Mouse (Mus musculus): ENCODE data around the gene Ramac.

The Ramac gene

DNA sequence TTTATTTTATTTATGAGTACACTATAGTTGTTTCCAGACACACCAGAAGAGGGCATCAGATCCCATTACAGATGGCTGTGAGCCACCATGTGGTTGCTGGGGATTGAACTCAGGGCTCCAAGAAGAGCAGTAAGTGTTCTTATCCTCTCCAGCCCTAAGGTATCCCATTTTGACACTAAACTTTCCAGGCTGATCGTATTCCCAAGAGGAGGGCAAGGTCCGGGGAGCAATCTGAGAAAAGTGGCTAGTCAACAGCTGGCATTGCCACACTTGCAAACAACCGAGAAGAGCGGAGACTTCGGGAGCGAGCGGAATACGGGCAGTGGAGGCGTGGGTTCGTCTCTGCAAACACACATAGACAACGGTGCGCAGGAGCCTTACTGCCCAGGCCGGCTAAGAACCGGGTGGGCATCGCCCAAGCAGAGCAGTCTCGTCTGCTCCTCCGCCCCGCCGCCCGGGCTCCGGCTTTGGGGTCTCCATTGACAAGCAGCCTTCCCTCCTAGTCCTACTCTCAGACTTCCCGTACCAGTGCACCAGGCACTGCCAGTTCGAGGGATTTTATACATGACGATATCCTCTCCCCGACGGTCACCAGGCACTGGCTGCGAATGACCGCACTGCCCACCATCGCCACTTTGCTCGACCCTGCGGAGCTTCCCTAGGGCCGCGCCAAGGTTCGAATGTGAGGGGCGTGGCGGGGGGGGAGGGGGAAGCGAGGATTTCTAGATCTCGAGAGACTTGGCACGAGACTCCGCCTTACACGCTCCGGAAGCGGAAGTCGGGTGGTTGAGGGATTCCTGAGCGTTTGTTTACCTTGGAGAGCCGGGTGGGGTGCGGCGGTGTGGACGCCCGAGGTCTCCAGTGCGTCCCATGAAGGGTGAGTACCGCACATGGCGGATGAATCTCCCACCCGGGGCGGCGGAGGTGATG, at the start of gene Ramac:
Ramac (plus strand) TSS at position 746 of the 930 bp plus-strand sequence.
- peak; percentile 96 to 97 for DNase-seq

DNA sequence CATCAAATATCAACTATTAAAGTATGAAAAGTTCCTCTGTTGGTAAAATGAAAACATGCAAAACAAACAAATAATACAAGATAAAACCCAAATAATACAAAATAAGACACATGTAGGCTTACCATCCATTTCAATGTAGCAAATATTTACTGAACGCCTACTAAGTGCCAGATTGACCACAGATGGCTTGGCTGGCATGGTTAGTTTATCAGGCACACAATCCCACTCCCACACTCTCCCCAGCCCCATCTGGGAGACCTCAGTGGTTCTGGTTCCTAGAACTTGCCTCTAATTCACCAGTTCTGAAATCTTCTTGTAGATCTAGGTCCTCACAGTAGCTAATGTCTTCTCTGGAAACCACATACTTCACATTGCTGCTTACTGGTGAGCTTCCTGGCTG, 44.1 kb upstream of the Ramac start:
- no peak for DNase-seq

DNA sequence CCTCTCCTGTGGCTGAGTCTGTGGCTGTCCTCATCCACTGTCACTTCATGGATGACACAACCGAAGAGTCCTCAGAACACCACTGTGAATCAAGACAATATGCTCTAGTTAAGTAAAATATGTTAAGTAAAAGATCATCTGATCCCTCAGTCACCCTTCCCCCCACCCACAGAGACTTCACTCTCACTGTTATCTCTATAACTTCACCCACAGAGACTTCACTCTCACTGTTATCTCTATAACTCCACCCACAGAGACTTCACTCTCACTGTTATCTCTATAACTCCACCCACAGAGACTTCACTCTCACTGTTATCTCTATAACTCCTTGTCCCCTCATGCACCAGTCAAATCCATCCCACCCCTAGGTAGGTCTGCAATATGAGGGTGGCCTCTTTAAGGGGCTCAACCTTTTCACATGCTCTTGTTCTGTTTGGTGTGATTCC, 43.5 kb upstream of the Ramac start:
- DNase-seq = no peak

DNA sequence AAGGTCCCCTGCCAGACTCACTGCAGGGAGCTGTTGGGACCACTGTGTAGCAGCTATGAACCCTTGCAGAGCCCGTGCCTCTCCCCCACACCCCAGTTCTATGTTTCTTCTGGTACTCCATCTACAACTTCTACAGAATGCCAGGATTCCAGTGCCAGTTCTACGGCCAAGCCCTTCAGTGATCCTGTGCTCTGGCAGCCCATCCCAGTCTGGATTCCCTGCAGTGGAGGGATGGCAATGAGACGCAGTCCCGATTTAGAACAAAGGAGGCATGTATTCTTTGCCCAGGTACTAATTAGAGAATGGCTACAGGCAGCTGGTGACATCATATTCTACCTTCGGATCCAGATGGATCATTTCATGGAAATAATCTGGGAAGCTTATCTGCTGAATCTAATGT, 41.5 kb upstream of the Ramac start:
- peak; percentile 67 to 69 for DNase-seq

DNA sequence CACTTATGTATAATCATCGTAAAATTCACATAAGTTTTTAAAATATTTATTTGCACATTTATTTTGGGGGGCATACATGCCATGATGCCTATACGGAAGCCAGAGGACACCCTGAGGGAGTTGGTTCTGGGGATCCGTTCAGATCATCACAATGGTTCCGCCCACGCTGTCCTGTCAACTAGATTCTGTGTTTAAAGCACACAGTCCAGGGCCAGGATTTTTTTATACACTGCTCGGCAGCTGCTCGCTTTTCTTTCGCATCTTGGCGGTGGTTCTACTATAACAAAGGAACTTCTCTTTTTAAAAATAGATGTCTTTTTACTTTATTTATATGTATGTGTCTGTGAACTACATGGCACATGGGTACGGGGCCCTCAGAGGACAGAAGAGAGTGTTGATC, 38.9 kb upstream of the Ramac start:
- DNase-seq = no peak

DNA sequence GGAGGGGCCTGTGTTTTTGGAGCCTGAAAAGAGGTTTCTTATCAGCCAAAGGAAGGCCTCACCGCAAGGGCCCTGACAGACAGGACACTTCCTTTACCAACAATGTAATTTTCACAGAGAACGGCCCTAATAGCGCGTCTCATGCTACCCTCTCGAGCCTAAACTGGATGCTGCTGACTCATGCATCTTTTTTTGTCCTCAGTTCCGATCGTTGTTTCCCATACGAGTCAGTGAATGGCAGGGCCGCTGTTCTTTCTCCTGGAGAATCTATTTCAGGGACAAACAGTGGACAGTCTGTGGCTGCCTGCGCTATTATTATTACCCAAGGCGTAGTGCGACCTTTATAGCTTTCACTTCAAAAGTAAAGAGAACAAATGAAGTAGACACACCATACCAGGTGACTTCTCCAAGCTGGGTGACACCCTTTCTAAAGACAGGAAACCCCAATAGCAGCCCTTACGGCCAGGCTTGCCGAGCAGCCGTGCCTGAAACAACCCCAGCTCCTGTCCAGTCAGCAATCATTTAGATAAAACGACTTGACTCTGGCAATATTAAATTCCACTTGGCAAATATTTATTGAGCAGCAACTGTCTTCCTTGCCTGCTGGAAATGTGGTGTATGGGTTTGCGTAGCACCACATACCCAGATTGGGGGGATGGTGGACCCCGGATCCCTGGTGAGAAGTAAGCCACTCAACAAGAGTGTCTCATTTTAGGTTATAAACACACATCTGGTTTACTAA, 36.6 kb upstream of the Ramac start:
- DNase-seq = no peak

DNA sequence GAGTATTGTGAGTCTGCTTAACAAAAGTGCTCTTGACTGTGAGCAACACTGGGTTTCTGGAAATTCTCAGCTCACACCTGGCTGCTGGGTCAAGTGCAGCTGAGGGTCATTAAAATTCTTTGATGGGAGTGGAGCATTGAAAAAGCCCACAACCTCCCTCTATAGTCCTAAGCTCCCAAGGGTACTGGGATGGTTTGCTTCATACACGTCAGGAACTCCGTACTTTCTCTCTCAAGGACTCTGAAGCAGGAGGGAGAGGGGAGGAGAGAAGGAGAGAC, 36.1 kb upstream of the Ramac start:
- DNase-seq = no peak

DNA sequence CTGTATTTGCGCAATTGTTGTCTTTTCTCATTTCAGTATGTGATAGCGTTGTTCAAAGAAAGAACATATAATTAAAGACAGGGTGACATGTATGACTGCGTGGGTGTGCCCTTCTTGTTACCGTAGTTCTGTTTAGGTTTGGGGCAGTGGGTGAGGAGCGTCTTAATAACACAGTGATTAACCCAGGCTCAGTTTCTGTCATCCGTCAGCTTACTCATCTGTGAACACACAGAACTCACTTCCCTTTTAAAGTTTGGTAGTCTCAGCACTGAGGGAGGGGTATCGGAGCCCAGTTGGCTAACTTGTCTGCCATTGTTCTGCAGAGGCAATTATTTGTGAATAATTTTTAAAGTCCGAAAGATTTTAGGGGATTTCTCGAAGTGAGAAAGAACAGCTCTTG, 35.0 kb upstream of the Ramac start:
- no peak for DNase-seq

DNA sequence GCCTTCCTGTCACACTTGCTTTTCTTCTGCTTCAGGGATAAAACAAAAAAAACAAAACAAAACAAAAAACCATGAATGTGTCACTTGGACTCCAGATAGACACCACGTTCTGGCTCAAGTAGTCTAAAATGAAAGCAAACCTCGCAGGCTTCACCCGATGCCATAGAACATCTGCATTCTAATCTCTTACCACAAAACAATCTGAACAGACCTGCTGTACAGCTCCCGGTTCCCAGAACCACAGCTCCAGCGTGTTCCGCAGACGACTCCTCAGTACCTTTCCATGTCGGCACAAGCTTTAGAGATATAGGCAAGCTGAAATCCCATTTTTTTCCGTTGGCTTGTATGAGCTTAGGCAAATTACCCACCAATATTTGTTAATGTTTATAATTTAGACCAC, 32.9 kb upstream of the Ramac start:
- DNase-seq = no peak

DNA sequence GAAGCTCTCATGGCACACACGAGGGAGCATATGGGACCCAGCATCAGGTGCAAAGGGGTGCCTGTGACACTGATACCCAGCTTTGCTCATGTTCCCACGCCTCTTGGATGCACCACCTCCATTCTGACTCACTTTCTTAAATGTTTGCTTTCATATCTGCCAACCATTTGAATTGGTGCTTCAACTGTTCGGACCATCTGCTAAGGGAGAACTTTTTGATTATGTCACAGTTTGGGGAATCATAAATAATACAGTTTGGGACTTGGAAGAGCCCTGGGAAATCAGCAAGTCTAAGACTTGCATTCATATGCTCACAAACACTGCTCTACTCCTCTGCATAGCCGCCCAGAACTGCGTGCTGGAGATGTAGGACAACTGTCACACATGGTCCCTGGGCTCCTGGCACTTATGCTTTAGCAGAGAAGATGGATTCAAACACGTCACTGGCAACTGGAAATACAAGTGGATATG, 31.5 kb upstream of the Ramac start:
- no peak for DNase-seq

DNA sequence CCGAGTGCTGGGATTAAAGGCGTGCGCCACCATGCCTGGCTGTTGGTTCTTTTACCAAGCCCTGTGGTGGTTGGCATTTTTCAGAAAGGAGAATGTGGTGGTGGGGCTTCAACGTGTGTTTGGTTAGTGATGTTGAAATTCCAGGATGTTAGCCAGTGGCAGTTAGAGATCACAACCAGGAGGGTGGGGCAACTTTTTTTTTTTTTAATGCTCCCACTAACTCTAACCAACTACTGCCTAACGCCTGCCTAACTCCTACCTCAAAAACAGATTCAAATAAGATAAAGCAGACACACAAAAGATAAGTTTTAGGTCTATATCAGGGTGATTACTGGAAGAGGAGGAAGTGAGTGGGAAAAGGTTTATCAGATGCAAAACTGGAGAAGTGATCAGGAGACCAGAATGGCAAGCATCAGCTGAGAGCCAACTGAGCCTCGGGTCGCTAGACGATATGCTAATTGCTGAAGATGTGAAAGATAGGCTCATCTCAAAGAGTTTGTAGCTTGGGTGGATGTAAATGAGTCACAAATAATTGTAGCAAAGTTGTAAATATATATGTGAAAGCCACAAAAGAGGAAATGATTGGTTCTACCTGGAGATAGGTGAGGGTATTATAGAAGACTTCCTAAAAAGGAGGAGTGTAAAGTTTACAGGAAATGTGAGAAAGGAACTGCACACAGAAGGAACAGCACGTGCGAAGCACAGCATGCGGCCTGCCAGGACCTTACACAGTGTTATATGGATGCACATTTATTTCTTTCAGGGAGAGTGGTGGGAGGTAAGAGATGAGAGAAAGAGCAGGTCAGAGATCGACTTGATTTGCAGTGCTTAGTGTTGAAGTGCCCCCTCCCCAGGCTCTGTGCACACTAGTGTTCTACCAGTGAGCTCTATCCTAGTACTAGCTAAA, 30.3 kb upstream of the Ramac start:
- no peak for DNase-seq

DNA sequence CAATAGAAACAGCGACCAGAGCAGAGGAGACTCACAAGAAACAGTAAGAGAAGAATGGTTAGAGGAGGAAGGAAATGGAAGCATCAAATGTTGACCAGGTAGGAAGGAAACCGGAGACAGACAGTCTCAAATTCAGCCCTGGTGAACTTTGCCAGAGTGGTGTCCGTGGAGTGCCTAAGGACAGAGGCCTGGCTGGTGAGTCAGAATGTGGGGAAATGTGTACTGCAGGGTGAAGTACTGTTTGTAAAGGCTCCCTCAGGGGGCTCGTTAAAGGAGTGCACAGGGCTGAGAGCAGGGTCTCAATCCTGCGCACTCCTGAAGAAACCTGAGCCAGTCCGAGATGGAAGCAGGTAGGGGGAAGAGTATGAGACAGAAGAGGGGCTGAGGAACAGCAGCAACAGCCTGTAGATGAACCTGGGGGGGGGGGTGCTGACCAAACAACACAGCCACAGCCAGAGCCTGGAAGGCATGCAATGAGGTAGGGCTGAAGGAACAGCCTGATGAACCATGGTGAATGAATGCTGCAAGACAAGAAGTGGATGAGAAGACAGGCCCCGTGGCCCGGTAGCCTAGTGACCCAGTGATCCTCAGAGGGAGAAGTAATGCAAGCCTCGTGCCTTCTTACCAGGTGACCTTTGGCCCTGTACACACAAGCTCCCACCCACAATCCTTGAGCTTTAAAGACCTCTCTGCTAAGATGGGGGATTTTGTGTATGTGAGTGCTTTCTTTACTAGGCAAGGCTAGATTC, 27.3 kb upstream of the Ramac start:
- no peak for DNase-seq

DNA sequence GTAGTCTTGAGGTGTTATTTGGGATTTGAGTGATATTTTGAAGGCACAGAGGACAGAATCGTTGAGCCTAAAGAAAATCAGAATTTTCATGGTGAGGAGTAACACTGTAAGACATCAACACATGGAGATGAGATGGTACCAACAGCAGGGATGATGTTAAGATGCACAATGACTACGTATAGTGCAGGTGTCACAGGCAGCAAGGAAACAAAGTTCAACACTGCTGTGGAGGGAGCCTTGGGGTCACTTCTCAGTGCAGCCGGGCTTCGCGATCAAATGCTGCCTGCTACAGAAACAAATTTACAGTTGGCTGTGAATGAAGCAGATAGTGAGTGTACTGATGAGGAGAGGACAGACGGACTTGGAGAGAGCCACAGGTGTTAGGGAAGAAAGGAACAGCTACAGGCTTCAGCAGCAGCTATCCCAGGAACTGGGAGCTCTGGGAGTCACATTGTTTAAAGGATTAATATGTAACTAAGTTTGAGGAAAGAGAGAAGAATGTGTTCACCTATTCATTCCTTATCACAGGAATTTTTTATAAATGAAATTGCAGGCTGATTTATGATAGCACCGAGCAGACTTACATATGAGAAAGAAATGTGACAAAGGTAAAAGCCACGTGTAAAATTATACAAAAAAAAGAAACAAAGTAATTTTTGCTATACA, 23.9 kb upstream of the Ramac start:
- DNase-seq = no peak

DNA sequence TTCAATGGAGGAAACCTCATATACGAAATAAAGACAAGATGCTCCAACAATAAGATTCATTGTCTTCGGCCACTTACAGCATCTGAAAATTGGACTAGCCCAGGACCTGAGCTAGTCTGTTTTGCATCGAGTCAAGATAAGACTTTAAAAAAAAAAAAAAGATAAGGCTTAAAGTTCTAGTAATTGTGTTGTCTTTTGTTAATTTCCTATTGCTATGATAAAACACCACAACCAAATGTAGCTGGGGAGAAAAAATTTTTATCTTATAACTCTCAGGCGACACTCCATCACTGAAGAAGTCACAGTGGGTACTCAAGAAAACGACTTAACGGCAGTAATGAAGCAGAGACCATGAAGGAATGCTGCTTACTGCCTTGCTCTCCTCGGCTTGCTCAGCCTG, 22.7 kb upstream of the Ramac start:
- no peak for DNase-seq

DNA sequence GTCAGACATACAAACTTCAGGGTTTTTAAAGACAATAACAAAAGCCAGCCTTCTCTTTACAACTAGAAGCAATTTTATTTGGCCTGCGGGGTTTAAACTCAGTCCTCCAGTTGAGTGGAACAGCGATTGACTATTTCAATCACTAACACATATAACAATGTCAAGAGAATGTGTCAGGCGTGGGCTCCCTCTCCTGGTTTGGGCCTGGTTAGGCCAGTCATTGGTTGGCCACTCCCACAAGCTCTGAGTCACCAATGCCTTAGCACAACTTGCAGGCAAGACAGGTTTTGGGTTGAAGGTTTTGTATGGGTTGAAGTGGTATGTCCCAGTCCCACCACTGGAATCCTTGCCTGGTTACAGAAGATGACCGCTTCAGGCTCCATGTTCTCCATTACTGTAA, 18.6 kb upstream of the Ramac start:
- DNase-seq = peak; percentile 76 to 78

DNA sequence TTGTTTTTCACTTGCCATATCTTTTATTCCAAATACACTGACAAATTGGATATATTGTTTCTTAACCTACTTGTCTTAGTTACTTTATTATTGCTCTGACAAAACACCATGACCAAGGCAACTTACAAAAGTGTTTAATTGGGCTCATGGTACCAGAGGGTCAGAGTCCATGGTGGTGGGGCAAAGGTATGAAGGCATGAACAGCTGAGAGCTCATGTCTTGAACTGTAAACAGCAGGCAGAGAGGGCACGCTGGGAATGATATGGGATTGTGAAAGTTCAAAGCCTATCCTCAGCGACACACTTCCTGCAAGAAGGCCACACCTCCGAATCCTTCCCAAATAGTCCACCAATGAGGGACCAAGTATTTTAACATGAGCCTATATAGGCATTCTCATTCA, 14.8 kb upstream of the Ramac start:
- DNase-seq = no peak

DNA sequence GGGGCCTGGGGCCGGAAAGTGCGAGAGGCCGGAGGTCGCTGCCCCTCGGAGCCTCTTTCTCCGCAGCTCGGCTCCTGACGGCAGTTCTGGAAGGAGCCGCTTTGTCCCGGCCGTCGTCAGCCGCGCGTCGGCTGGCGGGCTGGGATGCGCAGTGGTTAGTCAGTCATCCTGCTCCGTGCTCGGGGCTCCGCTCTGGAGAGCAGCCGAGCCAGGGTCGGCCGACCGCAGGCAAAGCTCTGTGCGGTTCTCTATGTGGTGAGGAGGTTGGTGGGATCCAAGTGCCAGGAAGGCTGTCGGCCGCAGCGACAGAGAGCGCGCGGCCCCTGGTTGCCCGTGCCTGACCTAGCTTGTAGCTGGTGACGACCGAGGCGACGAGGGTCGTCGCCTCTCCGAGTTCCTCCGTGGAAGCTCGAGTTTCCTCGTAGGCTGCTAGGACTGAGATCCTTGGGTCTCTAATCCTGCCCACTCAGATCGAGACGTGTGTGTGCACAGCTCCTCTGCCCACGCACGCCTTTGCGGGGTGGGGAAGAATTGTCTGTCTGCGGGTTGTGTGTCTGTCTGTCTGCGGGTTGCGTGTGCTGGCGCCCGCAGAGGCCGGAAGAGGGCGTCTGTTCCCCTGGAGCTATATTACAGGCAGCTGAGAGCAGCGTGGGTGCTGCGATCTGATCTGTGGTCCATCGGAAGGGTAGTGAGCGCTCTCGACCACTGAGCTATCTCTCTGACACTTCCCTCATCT, 553 bp downstream of the Ramac start:
- peak in 1 of 2 experiments; percentile 37 for DNase-seq

DNA sequence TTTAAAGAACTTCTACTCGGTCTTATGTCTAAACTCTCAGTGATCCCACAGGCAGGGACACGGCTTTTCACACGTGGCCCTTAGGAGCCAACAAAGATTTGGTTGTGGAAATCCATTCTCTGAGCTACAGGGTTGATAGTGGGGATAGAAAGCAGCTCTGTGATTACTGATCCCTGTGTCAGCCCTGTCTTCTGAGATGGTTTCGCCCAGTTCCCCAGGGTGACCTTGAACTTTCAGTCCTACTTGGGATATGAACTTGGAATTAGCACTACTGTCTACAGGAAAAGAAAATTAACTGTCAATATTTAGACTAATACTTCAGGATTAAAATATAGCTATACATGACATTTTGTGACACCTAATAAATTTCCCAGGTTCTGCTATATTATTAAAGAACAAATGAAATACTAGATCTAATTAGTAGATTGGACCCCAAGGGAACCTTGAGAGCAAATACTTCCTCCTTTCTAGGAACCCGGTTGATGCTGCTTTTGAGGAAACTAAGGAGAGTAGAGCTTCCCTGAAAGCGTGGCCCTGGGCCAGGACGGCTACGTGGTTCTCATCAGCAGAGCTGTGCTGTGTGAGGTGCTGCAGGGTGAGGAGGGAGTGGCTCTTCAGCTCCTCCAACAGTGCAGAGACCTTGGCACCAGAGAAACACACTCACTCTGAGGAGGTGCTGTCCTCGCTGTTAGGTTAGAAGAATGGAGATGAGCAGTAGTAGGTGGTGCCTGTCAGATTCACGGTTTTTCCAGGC, 10.2 kb downstream of the Ramac start:
- DNase-seq = no peak

DNA sequence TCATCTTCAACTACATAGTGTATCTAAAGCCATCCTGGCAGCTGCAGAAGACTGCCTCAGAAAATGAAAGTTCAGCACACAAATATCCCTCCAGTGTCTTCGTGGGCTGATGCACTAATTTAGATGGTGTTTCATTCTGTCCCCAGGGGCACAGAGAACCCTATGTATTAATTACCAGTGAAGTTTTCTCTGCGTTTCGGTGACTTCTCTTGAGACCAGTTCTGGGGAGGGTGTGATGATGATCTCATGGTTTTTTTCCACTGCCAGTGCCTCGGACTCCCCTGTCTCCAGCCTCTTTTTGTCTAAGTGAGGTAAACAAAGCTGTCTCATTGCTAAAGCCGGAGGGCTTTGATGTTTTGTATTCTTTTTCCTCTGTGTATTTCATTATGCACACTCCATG, 12.6 kb downstream of the Ramac start:
- no peak for DNase-seq

DNA sequence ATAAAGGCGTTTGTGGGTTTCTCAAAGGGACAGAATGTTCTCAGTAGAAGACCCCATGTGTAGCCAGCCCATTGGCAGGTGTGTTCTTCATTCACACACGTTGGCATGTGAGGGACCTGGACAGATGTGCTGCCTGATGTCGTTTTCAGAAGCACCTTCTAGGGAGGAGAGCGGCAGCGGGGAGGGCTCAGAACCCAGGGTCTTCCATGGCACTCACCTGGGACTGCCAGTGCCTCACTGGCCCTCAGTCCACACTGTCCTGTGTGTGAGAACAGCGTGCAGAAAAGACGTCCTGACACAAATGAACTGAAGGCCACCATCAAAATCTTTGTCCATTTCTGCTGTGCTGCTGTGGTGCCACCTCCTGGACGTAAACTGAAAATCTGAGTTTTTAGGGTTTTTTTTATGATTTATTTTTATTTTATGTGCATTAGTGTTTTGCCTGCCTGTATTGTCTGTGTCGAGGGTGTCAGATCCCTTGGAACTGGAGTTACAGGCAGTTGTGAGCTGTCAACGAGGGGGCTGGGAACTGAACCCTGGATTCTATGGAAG, 15.0 kb downstream of the Ramac start:
- DNase-seq = peak in 1 of 2 experiments; percentile 34
